Mouse (Mus musculus) forebrain, embryonic 16.5 days (tissue): ENCODE measurements around the gene Arfgap1. TPM values are rescaled to one million over a fixed set of nuclear protein-coding genes. Genes with fewer than 3 reads are reported as not detected.
A peak's percentile ranks its signal among the peaks of the same experiment; 100 is the strongest.

Experiments
- ATAC-seq: fragments of 200-750 bp; cut with Nextera tagmentation; 2 replicates; pipeline ENCODE4 v1.8.0; 2017; ENCODE audit warnings: mild to moderate bottlenecking, moderate library complexity
- H3K27ac ChIP-seq: fragments of 300-500 bp; sonication (generic); 2 replicates; pipeline ENCODE4 v1.5.1; 2014; ENCODE audit warnings: low read length, control low read depth
- H3K27me3 ChIP-seq: fragments of 300-500 bp; sonication (generic); replicated peaks from 2 replicates; pipeline ENCODE4 v1.6.1; 2014; ENCODE audit warnings: low read length; ENCODE audit not compliant: control insufficient read depth, insufficient read depth
- H3K36me3 ChIP-seq: fragments of 300-500 bp; sonication (generic); 2 replicates; pipeline ENCODE4 v1.6.1; 2014; ENCODE audit not compliant: control insufficient read depth, insufficient read depth
- H3K4me1 ChIP-seq: fragments of 300-500 bp; sonication (generic); replicated peaks from 2 replicates; pipeline ENCODE4 v1.6.1; 2014; ENCODE audit warnings: low read length; ENCODE audit not compliant: control insufficient read depth, insufficient read depth
- H3K4me2 ChIP-seq: fragments of 300-500 bp; sonication (generic); 2 replicates; pipeline ENCODE4 v1.6.1; 2014; ENCODE audit warnings: mild to moderate bottlenecking, low read length, control low read depth
- H3K4me3 ChIP-seq: fragments of 300-500 bp; sonication (generic); replicated peaks from 2 replicates; pipeline ENCODE4 v1.5.1; 2014; ENCODE audit warnings: mild to moderate bottlenecking, low read length, control low read depth
- H3K9ac ChIP-seq: fragments of 300-500 bp; sonication (generic); replicated peaks from 2 replicates; pipeline ENCODE4 v1.6.1; 2014; ENCODE audit warnings: low read depth, low read length, control low read depth
- H3K9me3 ChIP-seq: fragments of 300-500 bp; sonication (generic); 2 replicates; pipeline ENCODE4 v1.6.1; 2016; ENCODE audit warnings: low read length; ENCODE audit not compliant: control insufficient read depth
- WGBS: fragments of 180-500 bp; shearing (Covaris S2); extraction: QIAGEN DNeasy Blood & Tissue Kit; methylation state at CpG from one replicate; pipeline ENCODE4 v1.1.7; 2014; 5-methylcytosine and 5-hydroxymethylcytosine counted together
- polyA plus RNA-seq: library from polyadenylated mRNA; unstranded; fragments of >200 nt; fragmentation: Nextera tagmentation; extraction: Ambion mirVana; gene quantifications from 2 replicates; pipeline ENCODE4 v1.2.1, GENCODE M21; 2015

Arfgap1 gene
- polyA plus RNA-seq, 1 experiment from 2014 or later = 125 TPM

DNA sequence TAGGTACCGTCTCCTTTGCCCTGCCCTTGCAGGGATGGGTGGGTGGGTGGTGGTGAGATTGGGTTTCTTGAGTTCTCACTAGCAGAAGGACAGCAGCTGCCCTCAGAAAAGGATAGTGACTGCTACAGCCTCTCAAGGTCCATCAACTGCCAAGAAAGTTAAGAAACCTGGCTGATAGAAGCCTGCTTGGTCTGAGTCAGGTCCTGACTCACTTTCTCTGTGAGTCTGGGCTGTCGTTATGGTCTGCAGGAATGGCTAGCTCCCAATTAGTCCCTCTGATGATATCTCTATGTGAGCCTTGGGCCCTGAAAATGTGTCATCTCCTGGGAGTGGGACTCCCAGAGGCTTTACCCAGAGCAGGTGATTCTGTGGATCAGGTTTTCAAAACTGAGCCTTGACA lies 27.3 kb downstream of the Arfgap1 start:
- no peaks in the 10 kb centered on the region for H3K27me3 ChIP-seq
- no peak for ATAC-seq
- no peak overlapping the region for H3K4me3 ChIP-seq
- H3K36me3 ChIP-seq = no peaks in the 10 kb centered on the region
- 78% methylated on average over 2 of the region's 2 CpGs for WGBS
- no peak overlapping the region for H3K27ac ChIP-seq
- no peak overlapping the region for H3K4me2 ChIP-seq
- no peaks in the 10 kb centered on the region for H3K9me3 ChIP-seq
- H3K9ac ChIP-seq = no peak overlapping the region
- H3K4me1 ChIP-seq = no peaks in the 10 kb centered on the region

DNA sequence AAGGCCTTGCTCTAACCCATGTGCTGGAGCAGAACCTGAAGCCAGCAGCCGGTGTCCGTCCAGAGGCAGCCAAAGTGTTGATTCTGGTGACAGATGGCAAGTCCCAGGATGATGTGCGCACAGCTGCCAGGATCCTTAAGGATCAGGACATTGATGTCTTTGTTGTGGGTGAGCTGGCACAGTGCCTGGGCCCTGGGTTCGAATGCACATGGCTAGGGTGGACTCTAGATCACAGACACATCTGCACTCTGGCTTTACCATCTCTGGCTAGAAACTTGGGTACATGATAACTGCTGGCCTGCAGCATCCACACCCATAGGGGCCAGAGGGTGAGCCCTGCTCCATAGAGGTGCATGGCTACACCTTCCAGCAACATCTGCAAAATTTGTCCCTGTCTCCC lies 28.4 kb downstream of the Arfgap1 start:
- Histone ChIP-seq H3K36me3 (no peaks in the 10 kb centered on the region), H3K9ac (no peak overlapping the region), H3K4me1 (no peaks in the 10 kb centered on the region), H3K4me2 (no peak overlapping the region), H3K27me3 (no peaks in the 10 kb centered on the region), H3K4me3 (no peak overlapping the region), H3K9me3 (no peaks in the 10 kb centered on the region), H3K27ac (no peak overlapping the region)
- 84% methylated on average over 4 of the region's 4 CpGs for WGBS
- no peak for ATAC-seq

DNA sequence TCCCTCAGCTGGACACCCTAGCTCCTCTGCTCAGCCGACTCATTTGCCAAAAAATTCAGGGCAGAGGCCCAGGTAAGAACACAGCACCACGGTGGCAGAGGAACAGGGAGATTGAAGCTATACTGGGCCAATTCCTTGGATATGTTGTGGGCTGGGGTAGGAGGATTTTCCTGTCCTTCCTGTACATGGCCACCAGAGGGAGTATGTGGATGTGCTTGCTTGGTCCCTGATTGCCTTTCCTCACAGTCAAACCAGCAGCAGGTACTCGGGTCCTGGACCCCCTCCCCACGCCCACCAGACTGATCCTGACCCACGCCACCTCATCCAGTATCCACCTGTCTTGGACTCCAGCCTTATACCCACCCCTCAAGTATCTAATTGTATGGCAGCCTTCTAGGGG lies 29.4 kb downstream of the Arfgap1 start:
- whole genome bisulfite sequencing = 5% methylated on average over 5 of the region's 5 CpGs
- no peak overlapping the region for H3K9ac ChIP-seq
- H3K27me3 ChIP-seq = no peaks in the 10 kb centered on the region
- H3K9me3 ChIP-seq = no peaks in the 10 kb centered on the region
- no peak overlapping the region for H3K4me3 ChIP-seq
- H3K27ac ChIP-seq = no peak overlapping the region
- no peaks in the 10 kb centered on the region for H3K36me3 ChIP-seq
- no peak overlapping the region for H3K4me2 ChIP-seq
- H3K4me1 ChIP-seq = no peaks in the 10 kb centered on the region
- peak; percentile 77 for ATAC-seq

DNA sequence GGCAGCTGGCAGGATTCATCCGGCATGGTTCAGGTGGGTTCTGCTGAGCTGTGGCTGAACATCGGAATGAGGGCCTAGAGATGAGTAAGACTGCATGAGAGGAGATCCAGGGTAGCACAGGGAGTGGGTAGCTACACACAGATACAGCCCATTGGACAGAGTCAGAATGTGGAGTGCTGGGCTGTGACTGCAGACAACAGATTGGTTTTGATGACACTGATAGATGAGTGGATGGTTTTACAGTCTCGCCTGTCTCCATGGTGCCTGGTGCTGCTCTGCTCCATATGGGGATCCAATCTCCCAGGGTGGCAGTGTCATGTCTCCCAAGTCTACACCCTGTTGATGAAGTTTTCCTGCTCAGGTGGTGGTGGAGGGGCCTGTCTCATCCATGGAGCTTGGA lies 29.9 kb downstream of the Arfgap1 start:
- WGBS = 68% methylated on average over 3 of the region's 3 CpGs
- no peaks in the 10 kb centered on the region for H3K27me3 ChIP-seq
- H3K9me3 ChIP-seq = no peaks in the 10 kb centered on the region
- no peak; the same call in 1 of the 2 replicates for ATAC-seq
- H3K4me3 ChIP-seq = no peak overlapping the region
- no peak overlapping the region for H3K4me2 ChIP-seq
- no peaks in the 10 kb centered on the region for H3K4me1 ChIP-seq
- no peaks in the 10 kb centered on the region for H3K36me3 ChIP-seq
- H3K9ac ChIP-seq = no peak overlapping the region
- no peak overlapping the region for H3K27ac ChIP-seq

DNA sequence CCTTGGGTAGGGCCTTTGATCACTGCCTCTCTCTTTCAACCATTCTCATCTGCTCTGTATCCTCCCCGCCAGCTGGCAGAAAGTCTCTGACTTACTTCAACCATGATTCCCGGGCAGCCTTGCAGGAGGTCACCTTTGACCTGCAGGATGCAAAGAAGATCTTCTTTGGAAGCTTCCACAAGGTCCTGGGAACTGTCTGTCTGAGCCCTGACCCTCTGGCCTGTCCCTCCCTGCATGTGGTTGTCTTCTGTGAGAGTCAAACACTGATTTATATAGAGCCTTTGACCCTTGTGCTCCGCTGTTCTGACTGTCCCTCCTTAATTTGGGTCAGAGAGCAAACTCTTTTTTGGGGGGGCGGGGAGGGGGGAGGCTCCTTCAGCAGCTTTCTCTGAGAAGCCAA lies 40.0 kb downstream of the Arfgap1 start:
- Histone ChIP-seq H3K9ac (no peak overlapping the region), H3K27ac (no peak overlapping the region), H3K9me3 (no peaks in the 10 kb centered on the region), H3K36me3 (no peaks in the 10 kb centered on the region), H3K4me1 (no peaks in the 10 kb centered on the region), H3K27me3 (no peaks in the 10 kb centered on the region), H3K4me2 (no peak overlapping the region), H3K4me3 (no peak overlapping the region)
- WGBS = 66% methylated on average over 4 of the region's 4 CpGs
- ATAC-seq = no peak

DNA sequence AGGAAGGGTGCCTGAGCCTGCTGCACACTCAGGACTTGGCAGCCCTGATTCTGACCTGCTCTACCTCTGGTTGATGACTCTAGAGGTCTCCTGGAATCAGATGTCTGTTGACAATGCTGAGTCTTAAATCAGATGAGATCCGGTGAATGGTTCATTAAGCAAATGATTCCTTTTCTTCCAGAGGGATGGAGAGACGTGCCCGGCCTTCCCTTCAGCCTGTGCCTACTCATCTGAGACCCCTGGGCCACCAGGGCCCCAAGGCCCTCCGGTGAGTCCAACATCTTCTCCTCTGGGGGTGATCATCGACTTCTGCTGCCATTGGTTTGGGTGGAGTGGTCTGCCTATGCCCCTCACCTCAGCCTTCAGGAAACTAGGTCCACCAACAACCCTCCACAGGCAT lies 41.3 kb downstream of the Arfgap1 start:
- 65% methylated on average over 5 of the region's 5 CpGs for WGBS
- H3K4me1 ChIP-seq = no peaks in the 10 kb centered on the region
- no peak overlapping the region for H3K27ac ChIP-seq
- no peak overlapping the region for H3K4me3 ChIP-seq
- no peak overlapping the region for H3K9ac ChIP-seq
- H3K4me2 ChIP-seq = no peak overlapping the region
- no peak for ATAC-seq
- no peaks in the 10 kb centered on the region for H3K36me3 ChIP-seq
- H3K9me3 ChIP-seq = no peaks in the 10 kb centered on the region
- H3K27me3 ChIP-seq = no peaks in the 10 kb centered on the region

DNA sequence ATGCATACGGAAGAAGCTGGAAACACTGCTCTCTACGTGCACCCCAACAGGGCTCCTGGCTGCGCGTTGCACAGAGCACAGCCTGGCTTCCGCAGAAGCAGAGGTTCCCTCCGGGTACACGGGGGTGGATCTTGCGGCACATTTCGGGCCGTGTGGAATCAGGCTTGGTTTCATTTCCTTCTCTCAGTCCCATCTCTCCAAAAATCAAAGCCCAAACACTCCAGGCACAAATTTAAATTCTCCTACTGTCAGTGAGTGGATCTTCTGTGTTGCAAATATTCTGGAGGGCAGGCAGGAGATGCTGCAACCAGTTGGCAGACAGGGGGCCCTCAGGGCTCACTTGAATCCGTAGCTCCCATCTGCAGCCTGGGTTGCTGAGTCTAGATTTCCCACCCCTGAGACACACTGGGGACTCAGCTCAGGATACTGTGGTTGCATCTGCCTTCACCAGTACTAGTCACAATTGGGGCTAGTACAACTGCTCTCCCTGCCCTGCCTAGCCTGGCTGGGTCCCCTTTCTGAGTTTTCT lies 64.4 kb downstream of the Arfgap1 start:
- no peaks in the 10 kb centered on the region for H3K9me3 ChIP-seq
- H3K27me3 ChIP-seq = 0 out of 2 replicates have a peak, but pooled peaks cover 2% of the 10 kb centered on the region
- WGBS = 85% methylated on average over 11 of the region's 11 CpGs
- no peak overlapping the region for H3K27ac ChIP-seq
- H3K9ac ChIP-seq = no peak overlapping the region
- no peaks in the 10 kb centered on the region for H3K4me1 ChIP-seq
- no peak for ATAC-seq
- no peak overlapping the region for H3K4me2 ChIP-seq
- no peak overlapping the region for H3K4me3 ChIP-seq
- H3K36me3 ChIP-seq = no peaks in the 10 kb centered on the region

Other genes with a start within 250 kb of the Arfgap1 start
- 0.22 and 0.48 TPM in 2 replicates for gene Slc17a9, start 242.0 kb upstream of the Arfgap1 start, polyA plus RNA-seq
- 0.13 and 0.75 TPM in 2 replicates for gene Bhlhe23, start 190.3 kb upstream of the Arfgap1 start, polyA plus RNA-seq
- 44.9 and 50.1 TPM in 2 replicates for gene Ythdf1, start 46.3 kb upstream of the Arfgap1 start, polyA plus RNA-seq
- not detected in 2 replicates for gene Birc7, start 38.2 kb upstream of the Arfgap1 start, polyA plus RNA-seq
- 52.3 and 56.7 TPM in 2 replicates for gene Nkain4, start 12.5 kb upstream of the Arfgap1 start, polyA plus RNA-seq
- 0.13 and 0.15 TPM in 2 replicates for gene Col20a1, start 19.3 kb downstream of the Arfgap1 start, polyA plus RNA-seq
- gene Chrna4, start 76.3 kb downstream of the Arfgap1 start, polyA plus RNA-seq = 6.9 and 9.9 TPM in 2 replicates
- gene Kcnq2, start 168.1 kb downstream of the Arfgap1 start, polyA plus RNA-seq = 45.5 and 54.9 TPM in 2 replicates
- gene Eef1a2, start 189.8 kb downstream of the Arfgap1 start, polyA plus RNA-seq = 5.7 and 6.0 TPM in 2 replicates
- gene Ppdpf, start 220.0 kb downstream of the Arfgap1 start, polyA plus RNA-seq = 433 and 453 TPM in 2 replicates
- not detected in 2 replicates for gene Ptk6, start 235.6 kb downstream of the Arfgap1 start, polyA plus RNA-seq
- gene Srms, start 246.0 kb downstream of the Arfgap1 start, polyA plus RNA-seq = 0.08 and 0.09 TPM in 2 replicates